Mouse (Mus musculus) midbrain, postnatal 0 days (tissue): ENCODE measurements at regions not wholly inside any gene's neighbourhood (a gene's known extent, or its start where the extent isn't known, plus 50 kb on each side); places are given as distances from the start of the nearest gene placed in this dataset.

Source experiments
- ATAC-seq: fragments of 200-750 bp; cut with Nextera tagmentation; 2 replicates; pipeline ENCODE4 v1.8.0; 2017; ENCODE audit warnings: moderate number of reproducible peaks, mild to moderate bottlenecking, moderate TSS enrichment, moderate library complexity; ENCODE audit not compliant: low FRiP score
- DNase-seq: peaks from one replicate; pipeline ENCODE4 v3.0.0-alpha.2; 2015; ENCODE audit warnings: low spot score
- H3K27ac ChIP-seq: fragments of 300-500 bp; sonication (generic); 2 replicates; pipeline ENCODE4 v1.5.1; 2014; ENCODE audit warnings: low read depth, mild to moderate bottlenecking, low read length, mixed read lengths
- H3K27me3 ChIP-seq: fragments of 300-500 bp; sonication (generic); 2 replicates; pipeline ENCODE4 v1.6.1; 2014; ENCODE audit warnings: low read length, control low read depth, mixed read lengths; ENCODE audit not compliant: insufficient read depth
- H3K36me3 ChIP-seq: fragments of 300-500 bp; sonication (generic); 2 replicates; pipeline ENCODE4 v1.6.1; 2014; ENCODE audit warnings: low read length, control low read depth, mixed read lengths; ENCODE audit not compliant: insufficient read depth
- H3K4me1 ChIP-seq: fragments of 300-500 bp; sonication (generic); 2 replicates; pipeline ENCODE4 v1.6.1; 2014; ENCODE audit warnings: mild to moderate bottlenecking, control low read depth, antibody characterized with exemption, low read length, mixed read lengths; ENCODE audit not compliant: insufficient read depth
- H3K4me2 ChIP-seq: fragments of 300-500 bp; sonication (generic); 2 replicates; pipeline ENCODE4 v1.6.1; 2014; ENCODE audit warnings: low read depth, mild to moderate bottlenecking, low read length, mixed read lengths; ENCODE audit not compliant: poor library complexity, severe bottlenecking
- H3K4me3 ChIP-seq: fragments of 300-500 bp; sonication (generic); 2 replicates; pipeline ENCODE4 v1.5.1; 2014; ENCODE audit warnings: low read depth, mild to moderate bottlenecking, low read length, moderate library complexity
- H3K9ac ChIP-seq: fragments of 300-500 bp; sonication (generic); replicated peaks from 2 replicates; pipeline ENCODE4 v1.6.1; 2014; ENCODE audit warnings: mild to moderate bottlenecking, low read length, moderate library complexity, mixed read lengths; ENCODE audit not compliant: poor library complexity, severe bottlenecking
- H3K9me3 ChIP-seq: fragments of 300-500 bp; sonication (generic); 2 replicates; pipeline ENCODE4 v1.6.1; 2016; ENCODE audit warnings: low read length, control low read depth
- CTCF ChIP-seq: IDR thresholded peaks from 2 replicates; pipeline ENCODE4 v1.5.1; 2016; ENCODE audit warnings: antibody characterized with exemption, mild to moderate bottlenecking
- WGBS: fragments of 180-500 bp; shearing (Covaris S2); extraction: QIAGEN DNeasy Blood & Tissue Kit; methylation state at CpG from one replicate; pipeline ENCODE4 v1.1.7; 2014; 5-methylcytosine and 5-hydroxymethylcytosine counted together

DNA sequence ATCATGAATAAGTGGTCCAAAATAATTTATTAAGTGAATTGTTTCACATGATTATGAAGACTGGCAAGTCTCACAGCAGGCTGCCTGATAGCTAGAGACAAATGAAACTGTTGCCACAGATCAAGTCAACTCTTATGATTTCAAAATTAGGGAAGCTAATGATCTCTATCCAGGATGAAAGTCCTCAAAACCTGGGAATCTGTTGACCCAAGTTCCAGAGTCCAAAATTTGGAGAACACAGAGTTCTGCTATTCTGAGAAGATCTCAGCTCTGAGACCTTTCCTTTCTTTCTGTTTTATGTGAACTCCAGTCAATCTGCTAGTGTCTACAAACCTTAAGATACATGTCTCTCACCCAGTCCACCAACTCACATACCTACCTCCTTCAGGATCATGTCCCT is 248.9 kb upstream of the Fshr start:
- TF ChIP-seq CTCF: no peak
- Histone ChIP-seq H3K36me3 (no peaks in the 10 kb centered on the region), H3K9ac (no peak overlapping the region), H3K9me3 (no peaks in the 10 kb centered on the region), H3K27ac (no peak overlapping the region), H3K27me3 (no peaks in the 10 kb centered on the region), H3K4me2 (no peak overlapping the region), H3K4me3 (no peak overlapping the region), H3K4me1 (no peaks in the 10 kb centered on the region)
- DNase-seq (no peak), ATAC-seq (no peak)

DNA sequence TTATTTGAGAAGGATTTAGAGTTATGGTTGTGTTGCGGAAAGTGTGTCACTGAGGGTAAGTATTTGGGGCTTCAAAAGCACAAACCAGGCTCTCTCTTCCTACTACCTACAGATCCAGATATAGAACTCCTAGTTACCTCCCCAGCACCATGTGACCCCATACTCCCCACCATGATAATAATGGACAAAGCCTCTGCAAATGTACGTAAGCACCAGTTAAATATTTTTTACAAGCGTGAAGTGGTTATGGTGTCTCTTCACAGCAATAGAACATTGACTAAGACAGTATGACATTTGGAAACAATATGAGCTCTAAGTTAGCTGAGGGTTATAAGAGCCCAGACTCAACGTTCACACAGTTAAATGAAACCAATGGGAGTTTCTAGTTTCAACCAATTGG is 233.8 kb upstream of the Fshr start:
- 90% methylated on average over 4 of the region's 4 CpGs for WGBS
- Histone ChIP-seq H3K27me3 (no peaks in the 10 kb centered on the region), H3K36me3 (no peaks in the 10 kb centered on the region), H3K4me1 (no peaks in the 10 kb centered on the region), H3K4me3 (no peak overlapping the region), H3K9me3 (no peaks in the 10 kb centered on the region), H3K9ac (no peak overlapping the region), H3K4me2 (no peak overlapping the region), H3K27ac (no peak overlapping the region)
- TF ChIP-seq CTCF: no peak
- ATAC-seq: no peak
- DNase-seq: no peak

DNA sequence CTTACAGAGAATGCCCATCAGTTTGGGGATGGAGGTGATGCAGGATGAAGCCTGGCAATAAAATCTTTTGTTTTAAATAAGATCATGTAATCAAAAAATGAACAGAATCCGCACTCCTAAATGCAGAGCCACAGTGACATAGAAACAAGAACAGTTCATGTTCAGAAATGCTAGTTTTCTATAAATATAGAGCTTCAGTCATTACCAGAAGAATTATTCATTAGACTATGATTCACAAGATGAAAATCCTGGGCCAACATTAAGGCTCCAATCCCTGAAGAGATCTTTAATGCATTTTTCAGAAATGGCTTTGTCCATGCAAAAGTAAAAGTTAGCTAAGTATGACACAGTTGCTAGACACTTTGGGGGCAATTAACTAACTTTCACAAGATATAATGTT is 209.6 kb upstream of the Fshr start:
- TF ChIP-seq CTCF: no peak
- H3K4me3 ChIP-seq: no peak overlapping the region
- DNase-seq: no peak

DNA sequence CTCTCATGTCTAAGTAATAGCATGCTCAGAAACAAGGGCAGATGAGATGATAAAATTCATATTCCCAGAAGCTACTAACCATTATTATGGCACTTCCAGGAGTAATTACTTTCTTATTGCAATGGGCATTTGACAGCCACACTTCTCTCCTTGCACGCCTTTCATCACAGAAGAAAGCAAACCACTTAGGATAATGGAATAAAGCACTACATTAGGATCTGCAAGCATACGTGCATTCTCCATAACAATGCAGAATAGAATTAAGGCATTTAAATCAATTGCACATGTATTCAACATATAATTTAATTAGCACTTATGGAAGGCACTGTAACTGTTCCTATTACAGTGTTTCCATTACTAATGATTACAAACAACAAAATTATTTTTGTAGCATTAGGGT is 205.1 kb upstream of the Fshr start:
- 73% methylated on average over 2 of the region's 2 CpGs for WGBS
- Histone ChIP-seq H3K4me2 (no peak overlapping the region), H3K27ac (no peak overlapping the region), H3K27me3 (no peaks in the 10 kb centered on the region), H3K4me1 (no peaks in the 10 kb centered on the region), H3K36me3 (no peaks in the 10 kb centered on the region), H3K4me3 (no peak overlapping the region), H3K9me3 (no peaks in the 10 kb centered on the region), H3K9ac (no peak overlapping the region)
- ATAC-seq (no peak), DNase-seq (no peak)
- TF ChIP-seq CTCF: no peak

More for the DNA sequence above, 209.6 kb upstream of the Fshr start:
- no peak overlapping the region for H3K9ac ChIP-seq
- no peaks in the 10 kb centered on the region for H3K27me3 ChIP-seq
- H3K27ac ChIP-seq: no peak overlapping the region
- H3K9me3 ChIP-seq: no peaks in the 10 kb centered on the region
- ATAC-seq: no peak
- no peaks in the 10 kb centered on the region for H3K4me1 ChIP-seq
- WGBS: 87% methylated on average over 1 of the region's 1 CpGs
- no peaks in the 10 kb centered on the region for H3K36me3 ChIP-seq
- no peak overlapping the region for H3K4me2 ChIP-seq

DNA sequence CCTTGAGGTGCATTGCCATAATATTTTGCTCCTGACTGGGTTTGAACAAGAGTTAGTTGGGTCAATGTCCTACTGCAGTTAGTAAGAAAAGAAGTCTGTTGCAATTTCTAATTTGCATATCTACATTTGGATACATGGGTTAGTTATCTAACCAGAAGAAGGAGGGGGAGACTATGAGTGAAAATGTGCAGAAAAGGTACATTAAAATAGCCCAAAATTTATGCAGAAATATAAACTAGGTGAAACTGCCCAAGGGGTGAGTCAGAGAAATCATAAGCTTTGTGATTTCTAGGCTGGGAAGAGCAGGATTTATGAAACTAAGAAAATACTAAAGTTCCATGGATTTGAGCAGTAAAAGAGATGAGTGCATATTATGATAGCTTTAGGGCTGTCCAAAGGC is 156.8 kb upstream of the Fshr start:
- ATAC-seq: no peak
- Histone ChIP-seq H3K27me3 (no peaks in the 10 kb centered on the region), H3K9ac (no peak overlapping the region), H3K27ac (no peak overlapping the region), H3K4me3 (no peak overlapping the region), H3K9me3 (no peaks in the 10 kb centered on the region), H3K4me1 (no peaks in the 10 kb centered on the region), H3K36me3 (no peaks in the 10 kb centered on the region), H3K4me2 (no peak overlapping the region)
- no peak for DNase-seq
- no peak for TF ChIP-seq CTCF

DNA sequence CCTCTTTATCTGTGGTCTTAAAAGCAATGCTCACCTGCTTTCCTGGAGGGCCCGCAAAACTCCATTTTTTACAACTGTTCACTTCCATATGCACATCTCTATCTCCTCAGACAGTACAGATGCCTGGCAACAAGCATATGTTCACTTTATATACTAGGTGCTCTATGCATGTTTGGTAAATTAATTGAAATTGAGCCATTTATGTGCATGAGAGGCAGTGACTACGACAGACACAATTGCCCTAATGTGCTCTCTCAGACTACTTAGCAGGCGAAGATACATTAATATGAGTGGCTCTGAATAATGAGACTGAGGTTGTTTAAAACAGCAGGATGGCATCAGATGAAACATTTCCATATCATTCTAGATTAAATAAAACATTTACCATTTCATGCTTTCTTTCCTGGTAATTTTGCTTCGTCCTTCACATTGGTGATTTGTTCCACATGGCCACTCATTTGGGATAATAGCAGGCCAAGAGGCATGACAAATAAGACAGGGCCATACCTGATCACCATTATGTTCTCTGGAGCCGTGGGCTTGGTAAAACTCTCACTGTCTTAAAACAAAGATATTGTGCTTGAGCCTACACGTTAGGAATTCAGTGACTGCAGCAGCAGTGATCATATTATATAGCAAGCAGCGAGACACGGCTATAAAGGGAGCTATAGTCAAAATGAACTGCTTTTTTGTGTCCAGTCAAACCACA is 140.2 kb upstream of the Fshr start:
- DNase-seq (no peak), ATAC-seq (no peak)
- H3K4me3 ChIP-seq: no peak overlapping the region
- H3K36me3 ChIP-seq: no peaks in the 10 kb centered on the region
- H3K9me3 ChIP-seq: no peaks in the 10 kb centered on the region
- no peak overlapping the region for H3K9ac ChIP-seq
- H3K27ac ChIP-seq: no peak overlapping the region
- WGBS: 59% methylated on average over 8 of the region's 8 CpGs
- no peaks in the 10 kb centered on the region for H3K4me1 ChIP-seq
- no peak for TF ChIP-seq CTCF
- H3K4me2 ChIP-seq: no peak overlapping the region
- H3K27me3 ChIP-seq: no peaks in the 10 kb centered on the region
